Mouse (Mus musculus): ENCODE results near the gene Pkp3. TPM values are rescaled to one million over a fixed set of nuclear protein-coding genes. Genes with fewer than 3 reads are reported as not detected.
A peak's percentile ranks its signal among the peaks of the same experiment; 100 is the strongest.

The Pkp3 gene
- polyA plus RNA-seq, 1 experiment: 0.06 TPM

- Histone ChIP-seq H3K4me1 (ENCODE audit: control insufficient read depth, insufficient read depth, low read length) (peaks cover 2% of the 10 kb centered on the region; the same call in 1 of the 2 replicates), H3K4me3 (ENCODE audit: insufficient read depth, low read length) (no peak overlapping the region), H3K27ac (ENCODE audit: insufficient read depth, low read length) (no peak overlapping the region)
- no peak for TF ChIP-seq CTCF (IDR thresholded peaks at IDR 0.05; ENCODE audit: extremely low read depth, insufficient read depth, low read length)
- no peak for TF ChIP-seq POLR2A (IDR thresholded peaks at IDR 0.05; ENCODE audit: extremely low read depth, insufficient read depth, low read length)
Observed at GRCm38 (mm10) chr7:141056976-141057375, 21.0 kb upstream of the Pkp3 start.

DNA sequence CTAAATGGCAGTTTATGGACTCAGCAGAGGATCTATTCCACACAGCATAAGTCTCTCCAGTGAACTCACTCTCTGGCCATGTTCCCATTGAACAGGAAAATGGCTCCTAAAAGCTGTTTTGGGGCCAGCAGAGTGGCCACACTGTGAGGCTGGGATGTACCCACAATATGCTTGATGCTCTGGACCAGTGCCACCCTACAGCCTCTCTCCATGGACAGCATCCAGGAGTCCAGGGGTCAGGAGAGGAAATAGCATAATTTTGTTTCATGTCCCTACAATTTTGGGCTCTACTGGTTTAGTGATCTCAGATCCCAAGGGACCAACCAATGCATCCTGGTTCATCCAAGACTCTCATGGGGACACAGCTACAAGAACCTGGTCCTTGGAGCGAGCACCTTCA lies 20.5 kb upstream of the Pkp3 start:
- H3K4me3 ChIP-seq (ENCODE audit: insufficient read depth, low read length): no peak overlapping the region
- peaks cover 3% of the 10 kb centered on the region; the same call in 1 of the 2 replicates for H3K4me1 ChIP-seq (ENCODE audit: control insufficient read depth, insufficient read depth, low read length)
- no peak overlapping the region for H3K27ac ChIP-seq (ENCODE audit: insufficient read depth, low read length)
- TF ChIP-seq CTCF (IDR thresholded peaks at IDR 0.05; ENCODE audit: extremely low read depth, insufficient read depth, low read length) (no peak), POLR2A (IDR thresholded peaks at IDR 0.05; ENCODE audit: extremely low read depth, insufficient read depth, low read length) (no peak)

- TF ChIP-seq CTCF (IDR thresholded peaks at IDR 0.05; ENCODE audit: extremely low read depth, insufficient read depth, low read length): no peak
- Histone ChIP-seq H3K4me3 (ENCODE audit: insufficient read depth, low read length) (no peak overlapping the region), H3K27ac (ENCODE audit: insufficient read depth, low read length) (no peak overlapping the region), H3K4me1 (ENCODE audit: control insufficient read depth, insufficient read depth, low read length) (peaks cover 5% of the 10 kb centered on the region; the same call in 1 of the 2 replicates)
Observed at GRCm38 (mm10) chr7:141058601-141059341, 19.2 kb upstream of the Pkp3 start.

DNA sequence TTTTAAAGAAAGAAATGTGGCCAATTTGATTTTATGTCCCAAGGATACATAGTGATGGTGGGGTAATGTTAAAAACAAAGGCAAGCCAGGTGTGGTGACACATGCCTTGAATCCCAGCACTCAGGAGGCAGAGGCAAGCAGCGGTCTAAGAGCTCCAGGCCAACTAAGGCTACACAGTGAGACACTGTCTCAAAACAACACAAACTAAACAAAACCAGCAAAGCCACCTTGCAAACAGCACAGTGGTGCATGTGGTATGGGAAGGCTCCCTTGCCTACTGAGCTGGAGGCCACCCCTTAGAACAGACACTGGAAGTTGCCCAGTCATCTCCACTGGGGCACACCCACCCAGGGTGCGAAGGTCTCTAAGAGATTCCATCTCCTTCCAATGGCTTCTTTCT lies 18.1 kb upstream of the Pkp3 start:
- TF ChIP-seq CTCF (IDR thresholded peaks at IDR 0.05; ENCODE audit: extremely low read depth, insufficient read depth, low read length) (no peak), POLR2A (IDR thresholded peaks at IDR 0.05; ENCODE audit: extremely low read depth, insufficient read depth, low read length) (no peak)
- peak overlapping the region; percentile 74; the same call in 1 of the 2 replicates for H3K27ac ChIP-seq (ENCODE audit: insufficient read depth, low read length)
- peaks cover 5% of the 10 kb centered on the region for H3K4me1 ChIP-seq (ENCODE audit: control insufficient read depth, insufficient read depth, low read length)
- H3K4me3 ChIP-seq (ENCODE audit: insufficient read depth, low read length): peak overlapping the region; percentile 69

DNA sequence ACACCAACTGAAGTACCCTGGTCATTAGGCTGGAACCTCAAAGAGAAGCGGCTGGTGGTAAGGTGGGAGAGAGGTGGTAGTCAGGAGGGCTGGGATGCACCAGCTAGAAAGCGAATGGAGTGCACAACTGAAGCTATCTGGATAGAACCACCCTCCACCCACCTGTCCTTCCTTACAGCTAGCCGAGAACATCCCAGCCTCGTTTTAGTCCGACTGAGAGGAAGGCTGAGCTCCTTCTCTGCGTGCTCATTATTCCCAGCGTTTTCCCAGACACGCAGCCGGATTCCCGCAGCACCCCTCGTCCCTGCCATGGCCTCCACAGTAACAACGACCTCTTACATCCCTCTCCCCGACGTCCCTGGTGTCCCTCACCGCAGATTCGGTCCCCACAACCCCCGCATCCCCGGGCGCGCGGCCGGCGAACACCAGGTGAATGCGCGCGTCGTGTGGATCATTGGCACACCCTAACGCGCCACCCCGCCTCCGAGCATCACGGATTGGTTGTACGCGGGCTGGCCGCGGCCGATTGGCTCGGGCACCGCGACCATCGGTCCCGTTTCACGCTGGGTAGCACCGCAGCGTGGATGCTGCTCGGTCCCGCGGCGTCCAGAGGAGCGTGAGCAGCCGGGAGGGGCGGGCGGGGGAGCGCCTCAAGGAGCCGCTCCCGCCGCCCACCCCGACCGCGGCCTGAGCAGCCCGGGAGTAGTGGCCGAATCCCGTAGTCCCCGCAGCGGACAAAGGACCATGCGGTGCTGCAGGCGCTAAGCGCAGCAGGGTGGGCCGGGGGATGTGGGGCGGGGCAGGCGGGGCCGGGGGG lies 17.4 kb upstream of the Pkp3 start, which contains the start of gene B4galnt4:
Gene B4galnt4 (plus strand): TSS at position 679 of the 817 bp plus-strand sequence.
- peak within 1 kb of the TSS; percentile 74 for H3K27ac ChIP-seq (ENCODE audit: insufficient read depth, low read length)
- TF ChIP-seq POLR2A (IDR thresholded peaks at IDR 0.05; ENCODE audit: extremely low read depth, insufficient read depth, low read length) (peak; percentile 83), CTCF (IDR thresholded peaks at IDR 0.05; ENCODE audit: extremely low read depth, insufficient read depth, low read length) (no peak)
- H3K4me1 ChIP-seq (ENCODE audit: control insufficient read depth, insufficient read depth, low read length): peaks cover 5% of the 10 kb centered on the region
- peak within 1 kb of the TSS; percentile 69 for H3K4me3 ChIP-seq (ENCODE audit: insufficient read depth, low read length)

DNA sequence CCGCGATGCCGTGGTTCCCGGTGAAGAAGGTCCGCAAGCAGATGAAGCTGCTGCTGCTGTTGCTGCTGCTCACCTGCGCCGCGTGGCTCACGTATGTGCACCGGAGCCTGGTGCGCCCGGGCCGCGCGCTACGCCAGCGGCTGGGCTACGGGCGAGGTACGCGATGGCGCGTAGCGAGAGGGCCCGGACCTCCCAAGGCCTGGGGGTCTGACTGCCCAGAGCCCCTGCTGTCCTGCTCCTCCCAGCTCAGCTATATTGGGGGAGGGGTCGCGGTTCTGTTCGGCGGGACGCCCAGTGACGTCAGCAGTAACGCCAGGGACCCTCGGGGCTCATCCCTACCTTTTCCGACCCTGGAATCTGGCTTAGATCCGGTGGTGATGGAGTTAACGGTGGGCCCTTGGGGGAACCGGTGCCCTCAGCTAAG lies 16.7 kb upstream of the Pkp3 start:
- TF ChIP-seq CTCF (IDR thresholded peaks at IDR 0.05; ENCODE audit: extremely low read depth, insufficient read depth, low read length): no peak
- TF ChIP-seq POLR2A (IDR thresholded peaks at IDR 0.05; ENCODE audit: extremely low read depth, insufficient read depth, low read length): no peak
- Histone ChIP-seq H3K4me1 (ENCODE audit: control insufficient read depth, insufficient read depth, low read length) (peaks cover 5% of the 10 kb centered on the region), H3K27ac (ENCODE audit: insufficient read depth, low read length) (peak overlapping the region; percentile 53), H3K4me3 (ENCODE audit: insufficient read depth, low read length) (peak overlapping the region; percentile 69)

DNA sequence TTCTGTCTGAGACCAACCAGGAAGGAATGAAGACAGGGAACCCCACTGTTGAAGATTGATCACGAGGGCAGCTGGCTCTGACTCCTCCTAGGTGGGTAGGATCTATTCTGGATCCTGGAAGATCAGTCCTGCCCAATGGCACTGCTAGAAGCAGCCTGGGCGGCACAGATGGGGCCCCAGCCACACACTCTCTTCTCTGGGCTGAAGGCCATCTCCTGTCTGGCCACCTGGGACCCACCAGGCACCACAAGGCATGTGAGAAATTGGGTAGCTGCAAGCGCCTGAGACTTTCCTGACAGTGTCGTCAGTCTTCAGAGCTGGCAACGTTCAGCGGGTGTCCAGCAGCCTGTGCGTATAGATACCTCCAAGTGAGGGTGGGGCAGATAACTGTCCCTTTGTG lies 15.5 kb upstream of the Pkp3 start:
- Histone ChIP-seq H3K27ac (ENCODE audit: insufficient read depth, low read length) (no peak overlapping the region), H3K4me1 (ENCODE audit: control insufficient read depth, insufficient read depth, low read length) (peaks cover 5% of the 10 kb centered on the region), H3K4me3 (ENCODE audit: insufficient read depth, low read length) (peak overlapping the region; percentile 69; the same call in 1 of the 2 replicates)
- TF ChIP-seq CTCF (IDR thresholded peaks at IDR 0.05; ENCODE audit: extremely low read depth, insufficient read depth, low read length) (no peak), POLR2A (IDR thresholded peaks at IDR 0.05; ENCODE audit: extremely low read depth, insufficient read depth, low read length) (no peak)

DNA sequence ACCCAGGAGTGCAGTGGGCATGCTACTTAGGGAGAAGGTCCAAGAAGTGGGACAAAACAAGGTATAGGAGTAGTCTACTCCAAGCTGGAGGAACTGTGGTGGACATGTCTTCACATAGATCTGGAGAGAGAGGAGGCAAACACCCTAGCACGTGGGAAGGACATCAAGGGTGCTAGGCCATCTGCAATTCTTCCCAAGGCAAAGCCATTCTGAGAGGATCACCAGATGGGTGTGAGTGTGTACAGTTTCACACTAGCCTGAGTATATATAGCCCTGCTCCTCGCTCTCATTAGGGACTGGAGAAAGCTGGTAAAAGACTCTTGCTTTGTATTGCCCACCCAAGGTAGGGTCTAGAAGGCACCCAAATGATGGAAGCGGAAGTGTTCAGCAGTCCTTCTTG lies 14.7 kb upstream of the Pkp3 start:
- peaks cover 5% of the 10 kb centered on the region for H3K4me1 ChIP-seq (ENCODE audit: control insufficient read depth, insufficient read depth, low read length)
- H3K27ac ChIP-seq (ENCODE audit: insufficient read depth, low read length): no peak overlapping the region
- no peak overlapping the region for H3K4me3 ChIP-seq (ENCODE audit: insufficient read depth, low read length)
- no peak for TF ChIP-seq CTCF (IDR thresholded peaks at IDR 0.05; ENCODE audit: extremely low read depth, insufficient read depth, low read length)
- no peak for TF ChIP-seq POLR2A (IDR thresholded peaks at IDR 0.05; ENCODE audit: extremely low read depth, insufficient read depth, low read length)

DNA sequence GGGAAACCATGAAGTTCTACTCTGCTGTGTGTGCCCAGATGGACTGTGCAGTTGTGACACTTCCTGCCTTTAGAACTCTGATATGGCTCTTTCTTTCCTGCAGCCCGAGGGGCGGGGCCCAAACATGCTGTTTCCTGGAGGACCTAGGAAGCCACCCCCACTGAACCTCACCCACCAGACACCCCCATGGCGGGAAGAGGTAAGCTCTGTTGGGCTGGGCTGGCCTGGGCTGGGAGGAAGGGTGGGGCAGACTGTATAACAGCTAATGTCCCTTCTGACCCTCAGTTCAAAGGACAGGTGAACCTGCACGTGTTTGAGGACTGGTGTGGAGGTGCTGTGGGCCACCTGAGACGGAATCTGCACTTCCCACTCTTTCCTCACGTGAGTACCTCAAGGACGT lies 13.8 kb upstream of the Pkp3 start:
- H3K4me1 ChIP-seq (ENCODE audit: control insufficient read depth, insufficient read depth, low read length): peaks cover 5% of the 10 kb centered on the region
- TF ChIP-seq POLR2A (IDR thresholded peaks at IDR 0.05; ENCODE audit: extremely low read depth, insufficient read depth, low read length): no peak
- TF ChIP-seq CTCF (IDR thresholded peaks at IDR 0.05; ENCODE audit: extremely low read depth, insufficient read depth, low read length): no peak
- no peak overlapping the region for H3K4me3 ChIP-seq (ENCODE audit: insufficient read depth, low read length)
- no peak overlapping the region for H3K27ac ChIP-seq (ENCODE audit: insufficient read depth, low read length)
